Mouse (Mus musculus): ENCODE measurements around the gene Myrfl. TPM values are rescaled to one million over a fixed set of nuclear protein-coding genes. Genes with fewer than 3 reads are reported as not detected.

Myrfl gene
- polyA plus RNA-seq, 1 experiment = not detected

- no peak overlapping the region for H3ac ChIP-seq (ENCODE audit: control insufficient read depth, insufficient read length, low read depth)
- H3K4me3 ChIP-seq (ENCODE audit: insufficient read depth, poor library complexity, severe bottlenecking) = no peak overlapping the region
- no peaks in the 10 kb centered on the region for H3K36me3 ChIP-seq (ENCODE audit: control insufficient read depth, insufficient read depth)
- no peak for TF ChIP-seq MYOG (IDR thresholded peaks at IDR 0.05; ENCODE audit: control insufficient read depth, extremely low read depth, insufficient read length)
- TF ChIP-seq USF1 (IDR thresholded peaks at IDR 0.05; ENCODE audit: low read depth) = no peak
- no peak for TF ChIP-seq MAX (IDR thresholded peaks at IDR 0.05)
- TF ChIP-seq CTCF (IDR thresholded peaks at IDR 0.05; ENCODE audit: control insufficient read depth, insufficient read depth, insufficient read length) = no peak
- TF ChIP-seq FOSL1 (IDR thresholded peaks at IDR 0.05; ENCODE audit: insufficient read depth, low read length, poor library complexity, severe bottlenecking) = no peak
- TF ChIP-seq CEBPB (IDR thresholded peaks at IDR 0.05; ENCODE audit: low read depth) = no peak
- no peak for TF ChIP-seq MYOD1 (IDR thresholded peaks at IDR 0.05; ENCODE audit: control insufficient read depth, insufficient read length, low read depth)
- H3K27me3 ChIP-seq (ENCODE audit: control insufficient read depth, insufficient read depth, insufficient read length) = no peaks in the 10 kb centered on the region
- no peaks in the 10 kb centered on the region for H3K79me3 ChIP-seq (ENCODE audit: low read depth)
- H3K79me2 ChIP-seq (ENCODE audit: control insufficient read depth, insufficient read depth) = no peaks in the 10 kb centered on the region
Observed at GRCm38 (mm10) chr10:116761476-116762068, 135.1 kb downstream of the Myrfl start.

- Histone ChIP-seq H3K4me3 (ENCODE audit: insufficient read depth, poor library complexity, severe bottlenecking) (no peak overlapping the region), H3K27me3 (ENCODE audit: control insufficient read depth, insufficient read depth, insufficient read length) (no peaks in the 10 kb centered on the region)
- TF ChIP-seq CEBPB (IDR thresholded peaks at IDR 0.05; ENCODE audit: low read depth) (no peak), MYOG (IDR thresholded peaks at IDR 0.05; ENCODE audit: control insufficient read depth, extremely low read depth, insufficient read length) (no peak), MAX (IDR thresholded peaks at IDR 0.05) (no peak), MYOD1 (IDR thresholded peaks at IDR 0.05; ENCODE audit: control insufficient read depth, insufficient read length, low read depth) (no peak), USF1 (IDR thresholded peaks at IDR 0.05; ENCODE audit: low read depth) (no peak), FOSL1 (IDR thresholded peaks at IDR 0.05; ENCODE audit: insufficient read depth, low read length, poor library complexity, severe bottlenecking) (no peak), CTCF (IDR thresholded peaks at IDR 0.05; ENCODE audit: control insufficient read depth, insufficient read depth, insufficient read length) (no peak)
Observed at GRCm38 (mm10) chr10:116760561-116760960, 136.2 kb downstream of the Myrfl start.

GRCm38 (mm10) chr10:116759816-116760215, 136.9 kb downstream of the Myrfl start:
- no peaks in the 10 kb centered on the region for H3K79me3 ChIP-seq (ENCODE audit: low read depth)
- TF ChIP-seq FOSL1 (IDR thresholded peaks at IDR 0.05; ENCODE audit: insufficient read depth, low read length, poor library complexity, severe bottlenecking) = no peak
- no peak for TF ChIP-seq USF1 (IDR thresholded peaks at IDR 0.05; ENCODE audit: low read depth)
- no peak for TF ChIP-seq MYOD1 (IDR thresholded peaks at IDR 0.05; ENCODE audit: control insufficient read depth, insufficient read length, low read depth)
- no peak for TF ChIP-seq MYOG (IDR thresholded peaks at IDR 0.05; ENCODE audit: control insufficient read depth, extremely low read depth, insufficient read length)
- no peak for TF ChIP-seq CTCF (IDR thresholded peaks at IDR 0.05; ENCODE audit: control insufficient read depth, insufficient read depth, insufficient read length)
- no peak for TF ChIP-seq CEBPB (IDR thresholded peaks at IDR 0.05; ENCODE audit: low read depth)
- no peak for TF ChIP-seq MAX (IDR thresholded peaks at IDR 0.05)
- no peaks in the 10 kb centered on the region for H3K36me3 ChIP-seq (ENCODE audit: control insufficient read depth, insufficient read depth)
- H3K27me3 ChIP-seq (ENCODE audit: control insufficient read depth, insufficient read depth, insufficient read length) = no peaks in the 10 kb centered on the region
- no peak overlapping the region for H3ac ChIP-seq (ENCODE audit: control insufficient read depth, insufficient read length, low read depth)
- no peaks in the 10 kb centered on the region for H3K79me2 ChIP-seq (ENCODE audit: control insufficient read depth, insufficient read depth)
- no peak overlapping the region for H3K4me3 ChIP-seq (ENCODE audit: insufficient read depth, poor library complexity, severe bottlenecking)

More at GRCm38 (mm10) chr10:116760561-116760960, 136.2 kb downstream of the Myrfl start:
- no peaks in the 10 kb centered on the region for H3K79me3 ChIP-seq (ENCODE audit: low read depth)
- no peaks in the 10 kb centered on the region for H3K79me2 ChIP-seq (ENCODE audit: control insufficient read depth, insufficient read depth)
- H3ac ChIP-seq (ENCODE audit: control insufficient read depth, insufficient read length, low read depth) = no peak overlapping the region
- no peaks in the 10 kb centered on the region for H3K36me3 ChIP-seq (ENCODE audit: control insufficient read depth, insufficient read depth)

GRCm38 (mm10) chr10:116755881-116756581, 140.7 kb downstream of the Myrfl start:
- no peaks in the 10 kb centered on the region for H3K27me3 ChIP-seq (ENCODE audit: control insufficient read depth, insufficient read depth, insufficient read length)
- no peak overlapping the region for H3ac ChIP-seq (ENCODE audit: control insufficient read depth, insufficient read length, low read depth)
- H3K36me3 ChIP-seq (ENCODE audit: control insufficient read depth, insufficient read depth) = no peaks in the 10 kb centered on the region
- no peaks in the 10 kb centered on the region for H3K79me3 ChIP-seq (ENCODE audit: low read depth)
- no peaks in the 10 kb centered on the region for H3K79me2 ChIP-seq (ENCODE audit: control insufficient read depth, insufficient read depth)
- TF ChIP-seq FOSL1 (IDR thresholded peaks at IDR 0.05; ENCODE audit: insufficient read depth, low read length, poor library complexity, severe bottlenecking) (no peak), MYOD1 (IDR thresholded peaks at IDR 0.05; ENCODE audit: control insufficient read depth, insufficient read length, low read depth) (no peak), CEBPB (IDR thresholded peaks at IDR 0.05; ENCODE audit: low read depth) (no peak), USF1 (IDR thresholded peaks at IDR 0.05; ENCODE audit: low read depth) (no peak), MAX (IDR thresholded peaks at IDR 0.05) (no peak), MYOG (IDR thresholded peaks at IDR 0.05; ENCODE audit: control insufficient read depth, extremely low read depth, insufficient read length) (no peak), CTCF (IDR thresholded peaks at IDR 0.05; ENCODE audit: control insufficient read depth, insufficient read depth, insufficient read length) (no peak)
- no peak overlapping the region for H3K4me3 ChIP-seq (ENCODE audit: insufficient read depth, poor library complexity, severe bottlenecking)

GRCm38 (mm10) chr10:116754940-116755339, 141.8 kb downstream of the Myrfl start:
- Histone ChIP-seq H3K27me3 (ENCODE audit: control insufficient read depth, insufficient read depth, insufficient read length) (no peaks in the 10 kb centered on the region), H3K79me2 (ENCODE audit: control insufficient read depth, insufficient read depth) (no peaks in the 10 kb centered on the region), H3K79me3 (ENCODE audit: low read depth) (no peaks in the 10 kb centered on the region), H3K36me3 (ENCODE audit: control insufficient read depth, insufficient read depth) (no peaks in the 10 kb centered on the region), H3ac (ENCODE audit: control insufficient read depth, insufficient read length, low read depth) (no peak overlapping the region), H3K4me3 (ENCODE audit: insufficient read depth, poor library complexity, severe bottlenecking) (no peak overlapping the region)
- TF ChIP-seq MYOD1 (IDR thresholded peaks at IDR 0.05; ENCODE audit: control insufficient read depth, insufficient read length, low read depth) = no peak
- TF ChIP-seq MAX (IDR thresholded peaks at IDR 0.05) = no peak
- TF ChIP-seq MYOG (IDR thresholded peaks at IDR 0.05; ENCODE audit: control insufficient read depth, extremely low read depth, insufficient read length) = no peak
- no peak for TF ChIP-seq CEBPB (IDR thresholded peaks at IDR 0.05; ENCODE audit: low read depth)
- no peak for TF ChIP-seq USF1 (IDR thresholded peaks at IDR 0.05; ENCODE audit: low read depth)
- TF ChIP-seq FOSL1 (IDR thresholded peaks at IDR 0.05; ENCODE audit: insufficient read depth, low read length, poor library complexity, severe bottlenecking) = no peak
- no peak for TF ChIP-seq CTCF (IDR thresholded peaks at IDR 0.05; ENCODE audit: control insufficient read depth, insufficient read depth, insufficient read length)

All from C2C12 (cell line).